Mouse (Mus musculus): ENCODE measurements around the gene Dhx57. TPM values are rescaled to one million over a fixed set of nuclear protein-coding genes. Genes with fewer than 3 reads are reported as not detected.
"Not testable (repeated sequence)": the region's sequence is repeated elsewhere in the genome, so short reads cannot be mapped to it uniquely, and the experiment has no call there.

Gene Dhx57
- polyA plus RNA-seq, 1 experiment from 2014 or later: 10.6 TPM

- Histone ChIP-seq H3K27ac (ENCODE audit: low read depth, low read length) (peak within 1 kb of the TSS; percentile 92), H3K9me3 (replicated peaks; ENCODE audit: control insufficient read depth, low read length) (no peaks in the 10 kb centered on the region), H3K4me1 (ENCODE audit: control insufficient read depth, insufficient read depth, low read length) (0 out of 2 replicates have a peak, but pooled peaks cover 3% of the 10 kb centered on the region), H3K36me3 (ENCODE audit: control insufficient read depth, insufficient read depth, low read length) (no peaks in the 10 kb centered on the region), H3K4me3 (ENCODE audit: low read depth, low read length) (peak within 1 kb of the TSS; percentile 69), H3K4me2 (peak within 1 kb of the TSS; percentile 71), H3K9ac (ENCODE audit: low read depth, low read length) (peak within 1 kb of the TSS; percentile 90), H3K27me3 (ENCODE audit: control insufficient read depth, insufficient read depth, low read length) (no peaks in the 10 kb centered on the region)
- under 1% methylated on average over 33 of the region's 33 CpGs for WGBS (ENCODE audit: insufficient replicate concordance)
- ATAC-seq (replicated peaks; ENCODE audit: insufficient number of reproducible peaks, low FRiP score, low TSS enrichment): peak; percentile 93
Observed at GRCm38 (mm10) chr17:80224326-80225116, 65.8 kb downstream of the Dhx57 start, which contains the start of gene Gemin6. Gene Gemin6 (plus strand): TSS chr17:80224441.

GRCm38 (mm10) chr17:80223829-80224228 is 66.4 kb downstream of the Dhx57 start:
- peak overlapping the region; percentile 71 for H3K4me2 ChIP-seq
- 0 out of 2 replicates have a peak, but pooled peaks have one; percentile 15 for ATAC-seq (replicated peaks; ENCODE audit: insufficient number of reproducible peaks, low FRiP score, low TSS enrichment)
- H3K4me1 ChIP-seq (ENCODE audit: control insufficient read depth, insufficient read depth, low read length): 0 out of 2 replicates have a peak, but pooled peaks cover 3% of the 10 kb centered on the region
- H3K27me3 ChIP-seq (ENCODE audit: control insufficient read depth, insufficient read depth, low read length): no peaks in the 10 kb centered on the region
- peak overlapping the region; percentile 90 for H3K9ac ChIP-seq (ENCODE audit: low read depth, low read length)
- H3K4me3 ChIP-seq (ENCODE audit: low read depth, low read length): peak overlapping the region; percentile 69
- no peaks in the 10 kb centered on the region for H3K9me3 ChIP-seq (replicated peaks; ENCODE audit: control insufficient read depth, low read length)
- 11% methylated on average over 9 of the region's 9 CpGs for WGBS (ENCODE audit: insufficient replicate concordance)
- no peaks in the 10 kb centered on the region for H3K36me3 ChIP-seq (ENCODE audit: control insufficient read depth, insufficient read depth, low read length)
- peak overlapping the region; percentile 92 for H3K27ac ChIP-seq (ENCODE audit: low read depth, low read length)

- Histone ChIP-seq H3K27me3 (ENCODE audit: control insufficient read depth, insufficient read depth, low read length) (no peaks in the 10 kb centered on the region), H3K4me2 (no peak overlapping the region), H3K36me3 (ENCODE audit: control insufficient read depth, insufficient read depth, low read length) (no peaks in the 10 kb centered on the region), H3K4me1 (ENCODE audit: control insufficient read depth, insufficient read depth, low read length) (0 out of 2 replicates have a peak, but pooled peaks cover 3% of the 10 kb centered on the region), H3K9me3 (replicated peaks; ENCODE audit: control insufficient read depth, low read length) (no peaks in the 10 kb centered on the region), H3K4me3 (ENCODE audit: low read depth, low read length) (no peak overlapping the region), H3K27ac (ENCODE audit: low read depth, low read length) (no peak overlapping the region), H3K9ac (ENCODE audit: low read depth, low read length) (no peak overlapping the region)
- no peak for ATAC-seq (replicated peaks; ENCODE audit: insufficient number of reproducible peaks, low FRiP score, low TSS enrichment)
- WGBS (ENCODE audit: insufficient replicate concordance): 59% methylated on average over 3 of the region's 3 CpGs
Observed at GRCm38 (mm10) chr17:80221890-80222628, 68.2 kb downstream of the Dhx57 start.

GRCm38 (mm10) chr17:80221202-80221601 is 69.1 kb downstream of the Dhx57 start:
- H3K27ac ChIP-seq (ENCODE audit: low read depth, low read length): no peak overlapping the region
- WGBS (ENCODE audit: insufficient replicate concordance): 70% methylated on average over 9 of the region's 9 CpGs
- no peak overlapping the region for H3K9ac ChIP-seq (ENCODE audit: low read depth, low read length)
- ATAC-seq (replicated peaks; ENCODE audit: insufficient number of reproducible peaks, low FRiP score, low TSS enrichment): no peak
- H3K4me1 ChIP-seq (ENCODE audit: control insufficient read depth, insufficient read depth, low read length): 0 out of 2 replicates have a peak, but pooled peaks cover 3% of the 10 kb centered on the region
- H3K9me3 ChIP-seq (replicated peaks; ENCODE audit: control insufficient read depth, low read length): no peaks in the 10 kb centered on the region
- H3K36me3 ChIP-seq (ENCODE audit: control insufficient read depth, insufficient read depth, low read length): no peaks in the 10 kb centered on the region
- no peak overlapping the region for H3K4me3 ChIP-seq (ENCODE audit: low read depth, low read length)
- H3K4me2 ChIP-seq: no peak overlapping the region
- no peaks in the 10 kb centered on the region for H3K27me3 ChIP-seq (ENCODE audit: control insufficient read depth, insufficient read depth, low read length)

- Histone ChIP-seq H3K9me3 (replicated peaks; ENCODE audit: control insufficient read depth, low read length) (no peaks in the 10 kb centered on the region), H3K9ac (ENCODE audit: low read depth, low read length) (no peak overlapping the region; the same call in 1 of the 2 replicates), H3K36me3 (ENCODE audit: control insufficient read depth, insufficient read depth, low read length) (no peaks in the 10 kb centered on the region), H3K4me2 (no peak overlapping the region), H3K27me3 (ENCODE audit: control insufficient read depth, insufficient read depth, low read length) (no peaks in the 10 kb centered on the region), H3K4me1 (ENCODE audit: control insufficient read depth, insufficient read depth, low read length) (0 out of 2 replicates have a peak, but pooled peaks cover 3% of the 10 kb centered on the region), H3K4me3 (ENCODE audit: low read depth, low read length) (no peak overlapping the region), H3K27ac (ENCODE audit: low read depth, low read length) (no peak overlapping the region)
- WGBS (ENCODE audit: insufficient replicate concordance): 40% methylated on average over 2 of the region's 2 CpGs
- ATAC-seq (replicated peaks; ENCODE audit: insufficient number of reproducible peaks, low FRiP score, low TSS enrichment): no peak
Observed at GRCm38 (mm10) chr17:80220131-80220530, 70.1 kb downstream of the Dhx57 start.

GRCm38 (mm10) chr17:80213998-80214397 is 76.3 kb downstream of the Dhx57 start:
- 86% methylated on average over 4 of the region's 4 CpGs for WGBS (ENCODE audit: insufficient replicate concordance)
- H3K36me3 ChIP-seq (ENCODE audit: control insufficient read depth, insufficient read depth, low read length); H3K9me3 ChIP-seq (replicated peaks; ENCODE audit: control insufficient read depth, low read length); H3K9ac ChIP-seq (ENCODE audit: low read depth, low read length); H3K27ac ChIP-seq (ENCODE audit: low read depth, low read length); H3K27me3 ChIP-seq (ENCODE audit: control insufficient read depth, insufficient read depth, low read length); H3K4me1 ChIP-seq (ENCODE audit: control insufficient read depth, insufficient read depth, low read length); ATAC-seq (replicated peaks; ENCODE audit: insufficient number of reproducible peaks, low FRiP score, low TSS enrichment); H3K4me3 ChIP-seq (ENCODE audit: low read depth, low read length); H3K4me2 ChIP-seq: not testable (repeated sequence)

- Histone ChIP-seq H3K9ac (ENCODE audit: low read depth, low read length) (peak within 1 kb of the TSS; percentile 99), H3K27me3 (ENCODE audit: control insufficient read depth, insufficient read depth, low read length) (no peaks in the 10 kb centered on the region)
Observed at GRCm38 (mm10) chr17:80206671-80207581, 83.3 kb downstream of the Dhx57 start, which contains the start of the genes Srsf7 and Ttc39d. Gene Srsf7 (minus strand): TSS chr17:80207307. Gene Ttc39d (plus strand): TSS chr17:80207460.

GRCm38 (mm10) chr17:80206301-80206670 is 84.0 kb downstream of the Dhx57 start:
- peak overlapping the region; percentile 87 for H3K4me2 ChIP-seq
- H3K9ac ChIP-seq (ENCODE audit: low read depth, low read length): peak overlapping the region; percentile 99
- H3K27me3 ChIP-seq (ENCODE audit: control insufficient read depth, insufficient read depth, low read length): no peaks in the 10 kb centered on the region
- WGBS (ENCODE audit: insufficient replicate concordance): under 1% methylated on average over 35 of the region's 36 CpGs
- ATAC-seq (replicated peaks; ENCODE audit: insufficient number of reproducible peaks, low FRiP score, low TSS enrichment): peak; percentile 67; the same call in 1 of the 2 replicates
- H3K4me1 ChIP-seq (ENCODE audit: control insufficient read depth, insufficient read depth, low read length): peaks cover 3% of the 10 kb centered on the region; the same call in 1 of the 2 replicates
- H3K9me3 ChIP-seq (replicated peaks; ENCODE audit: control insufficient read depth, low read length): no peaks in the 10 kb centered on the region
- H3K36me3 ChIP-seq (ENCODE audit: control insufficient read depth, insufficient read depth, low read length): peaks cover 13% of the 10 kb centered on the region
- peak overlapping the region; percentile 80 for H3K4me3 ChIP-seq (ENCODE audit: low read depth, low read length)
- peak overlapping the region; percentile 99 for H3K27ac ChIP-seq (ENCODE audit: low read depth, low read length)

More at GRCm38 (mm10) chr17:80206671-80207581, 83.3 kb downstream of the Dhx57 start, which contains the start of the genes Srsf7 and Ttc39d:
- peaks cover 10% of the 10 kb centered on the region for H3K36me3 ChIP-seq (ENCODE audit: control insufficient read depth, insufficient read depth, low read length)
- WGBS (ENCODE audit: insufficient replicate concordance): under 1% methylated on average over 92 of the region's 95 CpGs
- peak within 1 kb of the TSS; percentile 99 for H3K27ac ChIP-seq (ENCODE audit: low read depth, low read length)
- no peaks in the 10 kb centered on the region for H3K9me3 ChIP-seq (replicated peaks; ENCODE audit: control insufficient read depth, low read length)
- peak within 1 kb of the TSS; percentile 80 for H3K4me3 ChIP-seq (ENCODE audit: low read depth, low read length)
- peaks cover 3% of the 10 kb centered on the region; the same call in 1 of the 2 replicates for H3K4me1 ChIP-seq (ENCODE audit: control insufficient read depth, insufficient read depth, low read length)
- peak within 1 kb of the TSS; percentile 87 for H3K4me2 ChIP-seq
- peak; percentile 92 for ATAC-seq (replicated peaks; ENCODE audit: insufficient number of reproducible peaks, low FRiP score, low TSS enrichment)

Measured in heart, embryonic 11.5 days (tissue).